Mouse (Mus musculus): ENCODE results near the gene Cand1. TPM values are rescaled to one million over a fixed set of nuclear protein-coding genes. Genes with fewer than 3 reads are reported as not detected.

Gene Cand1
- total RNA-seq, 2 experiments from 2014 or later: 144 to 158 TPM

DNA sequence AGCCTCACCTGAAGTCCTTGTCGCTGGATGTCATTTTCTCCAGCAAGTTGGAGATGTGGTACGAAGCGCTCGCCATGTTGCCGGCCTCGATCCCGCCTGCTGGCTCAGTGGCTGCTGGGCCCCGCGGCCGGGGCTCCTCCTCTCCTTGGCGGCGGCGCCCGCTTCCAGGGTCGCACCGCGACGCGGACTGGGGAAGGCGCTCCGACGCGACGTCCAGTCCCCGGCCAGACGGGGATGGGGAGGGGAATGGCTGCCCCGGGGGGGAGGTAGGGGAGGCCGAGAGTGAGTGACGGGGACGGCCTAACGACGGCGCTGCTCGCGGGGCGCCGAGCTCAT lies 254 bp downstream of the Cand1 start:
- Histone ChIP-seq H3K27ac (peak overlapping the region; percentile 99), H3K4me3 (peak overlapping the region; percentile 92)
- no peak for TF ChIP-seq CTCF (IDR thresholded peaks at IDR 0.05)
- DNase-seq (ENCODE audit: extremely low spot score in 1 of 2, low spot score in 2 of 2): no peak
- intact Hi-C loops (cut with DNase I): no loop called here

GRCm38 (mm10) chr10:119238985-119239631 lies 747 bp downstream of the Cand1 start:
- Histone ChIP-seq H3K27ac (peak overlapping the region; percentile 99), H3K4me3 (peak overlapping the region; percentile 92)
- peak; percentile 25 to 42 for DNase-seq (ENCODE audit: extremely low spot score in 1 of 2, low spot score in 2 of 2)
- intact Hi-C loops (cut with DNase I): no loop called here
- no peak for TF ChIP-seq CTCF (IDR thresholded peaks at IDR 0.05)

GRCm38 (mm10) chr10:119231526-119231925 lies 8.3 kb downstream of the Cand1 start:
- DNase-seq (ENCODE audit: extremely low spot score in 1 of 2, low spot score in 2 of 2): no peak
- no peak for TF ChIP-seq CTCF (IDR thresholded peaks at IDR 0.05)
- no peak overlapping the region for H3K27ac ChIP-seq
- intact Hi-C loops (cut with DNase I): no loop called here
- no peak overlapping the region for H3K4me3 ChIP-seq

DNA sequence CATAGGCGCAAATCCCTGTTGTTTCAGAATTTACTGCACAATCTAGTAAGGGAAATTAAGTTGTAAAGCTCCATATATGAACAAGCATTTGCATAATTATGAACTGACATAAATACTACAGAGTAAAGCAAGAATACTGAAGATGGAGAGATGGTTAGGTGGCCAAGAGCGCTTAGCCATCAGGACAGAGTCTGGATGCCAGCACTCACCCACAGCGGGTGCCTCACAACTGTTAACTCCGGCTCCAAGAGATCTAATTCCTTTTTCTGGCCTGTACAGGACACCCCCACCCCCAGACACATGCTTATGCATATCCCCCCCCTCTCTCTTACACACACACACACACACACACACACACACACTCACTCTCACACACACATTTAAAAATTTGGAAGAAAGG lies 9.2 kb downstream of the Cand1 start:
- Histone ChIP-seq H3K27ac (no peak overlapping the region), H3K4me3 (no peak overlapping the region)
- intact Hi-C loops (cut with DNase I): no loop called here
- DNase-seq (ENCODE audit: extremely low spot score in 1 of 2, low spot score in 2 of 2): no peak
- TF ChIP-seq CTCF (IDR thresholded peaks at IDR 0.05): no peak

- DNase-seq (ENCODE audit: extremely low spot score in 1 of 2, low spot score in 2 of 2): no peak
- Histone ChIP-seq H3K4me3 (no peak overlapping the region), H3K27ac (no peak overlapping the region)
- TF ChIP-seq CTCF (IDR thresholded peaks at IDR 0.05): no peak
- intact Hi-C loops (cut with DNase I): no loop called here
Observed at GRCm38 (mm10) chr10:119230074-119230669, 9.7 kb downstream of the Cand1 start.

DNA sequence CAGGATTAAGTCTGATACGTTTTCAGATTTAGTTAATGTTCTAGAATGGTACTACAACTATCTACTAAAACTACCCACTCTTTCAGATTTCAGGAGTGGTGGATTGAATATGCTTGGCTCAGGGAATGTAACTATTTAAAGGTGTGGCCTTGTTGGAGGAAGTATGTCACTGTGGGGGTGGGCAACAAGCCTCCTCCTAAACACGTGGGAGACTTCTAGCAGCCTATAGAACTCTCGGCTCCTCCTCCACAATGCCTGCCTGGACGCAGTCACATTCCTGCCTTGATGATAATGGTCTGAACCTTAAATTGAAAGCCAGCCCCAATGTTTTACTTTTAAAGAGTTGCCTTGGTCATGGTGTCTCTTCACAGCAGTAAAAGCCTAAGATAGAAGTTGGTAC lies 16.2 kb downstream of the Cand1 start:
- intact Hi-C loops (cut with DNase I): loop anchor here (10.0 kb wide), 1 partner anchor 359 kb away; no protein-coding TSS in a partner anchor
- no peak for TF ChIP-seq CTCF (IDR thresholded peaks at IDR 0.05)
- no peak for DNase-seq (ENCODE audit: extremely low spot score in 1 of 2, low spot score in 2 of 2)
- Histone ChIP-seq H3K27ac (no peak overlapping the region), H3K4me3 (no peak overlapping the region)

GRCm38 (mm10) chr10:119221631-119222030 lies 18.2 kb downstream of the Cand1 start:
- no peak for DNase-seq (ENCODE audit: extremely low spot score in 1 of 2, low spot score in 2 of 2)
- H3K27ac ChIP-seq: no peak overlapping the region
- TF ChIP-seq CTCF (IDR thresholded peaks at IDR 0.05): no peak
- no peak overlapping the region for H3K4me3 ChIP-seq
- intact Hi-C loops (cut with DNase I): loop anchor here (10.0 kb wide), 1 partner anchor 357 kb away; no protein-coding TSS in a partner anchor

DNA sequence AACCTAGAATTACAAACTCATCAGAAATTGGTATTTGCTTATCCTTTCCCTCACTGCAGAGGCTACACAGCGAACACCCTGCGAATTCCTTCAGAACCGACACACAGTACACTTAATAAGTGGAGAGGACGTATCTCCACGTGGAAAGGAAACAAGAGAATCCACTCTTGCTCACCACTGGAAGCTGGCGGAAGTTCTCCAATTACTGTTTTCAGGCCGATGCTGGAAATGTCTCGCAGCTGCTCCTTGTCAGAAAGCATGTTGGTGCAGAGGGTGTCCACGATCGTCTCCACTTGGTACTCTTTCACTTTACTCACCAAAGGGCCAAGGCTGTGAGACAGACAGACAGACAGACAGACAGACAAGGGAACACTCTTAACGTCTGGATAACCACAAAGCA lies 20.4 kb downstream of the Cand1 start:
- H3K27ac ChIP-seq: no peak overlapping the region

DNA sequence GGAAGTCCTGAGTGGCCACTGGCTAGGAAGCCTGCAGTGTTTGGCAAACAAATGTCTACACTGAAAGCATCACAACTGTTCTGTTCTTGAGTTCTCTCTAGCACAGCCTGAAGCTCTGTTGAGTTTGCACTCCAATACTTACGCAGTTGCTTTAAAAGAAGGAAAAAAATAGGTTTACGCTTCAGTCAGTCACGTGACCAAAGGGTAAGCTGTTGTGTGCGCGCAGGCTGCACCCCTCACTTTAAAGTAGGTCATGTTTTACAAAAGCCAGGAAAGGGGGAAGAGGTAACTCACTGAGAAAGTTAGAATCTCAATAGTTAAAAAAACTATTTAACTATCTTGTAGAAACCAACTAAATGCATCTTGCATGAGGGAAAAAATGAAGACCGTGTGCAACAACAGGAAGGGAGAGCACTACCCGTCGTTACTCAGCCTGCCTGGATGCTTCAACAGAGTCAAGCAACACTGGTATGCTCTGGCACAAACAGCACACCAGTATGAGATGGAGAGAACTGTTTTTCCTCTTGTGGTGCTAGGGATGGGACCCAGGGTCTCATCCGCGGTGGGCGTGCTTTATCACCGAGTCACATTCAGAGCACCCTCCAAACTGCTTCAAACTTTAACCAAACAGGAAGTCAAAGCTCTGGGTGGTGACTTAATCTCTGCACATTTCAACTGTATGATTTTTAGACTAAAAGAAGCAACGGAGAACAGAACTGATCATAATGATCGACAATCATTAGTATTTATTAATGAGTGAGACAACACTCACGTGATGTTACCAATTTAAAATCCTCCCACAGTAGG lies 21.4 kb downstream of the Cand1 start:
- no peak for TF ChIP-seq CTCF (IDR thresholded peaks at IDR 0.05)
- Histone ChIP-seq H3K4me3 (no peak overlapping the region), H3K27ac (peak overlapping the region; percentile 21; the same call in 1 of the 2 replicates)
- no peak for DNase-seq (ENCODE audit: extremely low spot score in 1 of 2, low spot score in 2 of 2)
- intact Hi-C loops (cut with DNase I): no loop called here

More for the DNA sequence above, 20.4 kb downstream of the Cand1 start:
- no peak overlapping the region for H3K4me3 ChIP-seq
- DNase-seq (ENCODE audit: extremely low spot score in 1 of 2, low spot score in 2 of 2): no peak
- intact Hi-C loops (cut with DNase I): no loop called here
- TF ChIP-seq CTCF (IDR thresholded peaks at IDR 0.05): no peak

DNA sequence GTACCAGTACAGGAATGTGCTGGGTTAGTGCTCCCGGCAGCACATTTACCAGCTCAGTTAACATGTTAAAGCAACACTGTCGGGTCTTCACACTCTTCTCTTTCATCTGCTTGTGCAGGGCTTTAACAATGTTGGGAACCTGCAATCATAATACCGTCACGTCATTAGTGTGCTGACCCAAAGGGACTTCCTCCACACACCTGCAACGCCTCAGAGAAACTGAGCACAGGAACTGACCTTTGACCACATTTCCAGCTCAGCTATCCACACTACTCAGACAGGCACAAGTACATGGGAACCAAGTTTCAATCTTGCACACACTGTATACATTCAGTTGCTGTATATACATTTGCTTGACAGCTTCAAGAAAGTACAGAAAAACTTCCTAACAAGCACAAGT lies 27.4 kb downstream of the Cand1 start:
- H3K27ac ChIP-seq: no peak overlapping the region
- no peak for DNase-seq (ENCODE audit: extremely low spot score in 1 of 2, low spot score in 2 of 2)
- H3K4me3 ChIP-seq: no peak overlapping the region
- intact Hi-C loops (cut with DNase I): no loop called here
- TF ChIP-seq CTCF (IDR thresholded peaks at IDR 0.05): no peak

DNA sequence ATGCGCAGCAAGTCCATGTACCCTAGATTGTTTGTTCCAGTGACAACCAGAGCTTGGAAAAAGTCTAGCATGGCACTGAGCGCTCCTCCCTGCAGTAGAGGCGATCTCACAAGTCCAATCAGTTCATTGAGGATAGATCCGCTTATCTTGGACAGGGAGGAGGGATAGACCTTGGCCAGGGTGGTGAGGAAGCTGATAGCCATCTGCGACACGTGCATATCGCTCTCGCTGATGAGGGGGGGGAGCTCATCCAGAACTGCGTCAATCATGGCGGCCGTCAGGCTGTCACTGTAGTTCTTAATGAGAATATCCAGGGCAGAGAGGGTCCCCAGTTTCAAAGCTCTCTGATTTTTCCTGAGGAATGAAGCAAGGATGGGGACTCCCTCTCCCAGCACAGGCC lies 28.6 kb downstream of the Cand1 start:
- H3K4me3 ChIP-seq: no peak overlapping the region
- H3K27ac ChIP-seq: no peak overlapping the region
- no peak for TF ChIP-seq CTCF (IDR thresholded peaks at IDR 0.05)
- no peak for DNase-seq (ENCODE audit: extremely low spot score in 1 of 2, low spot score in 2 of 2)
- intact Hi-C loops (cut with DNase I): no loop called here

- intact Hi-C loops (cut with DNase I): no loop called here
- no peak overlapping the region for H3K27ac ChIP-seq
- H3K4me3 ChIP-seq: no peak overlapping the region
- no peak for TF ChIP-seq CTCF (IDR thresholded peaks at IDR 0.05)
- no peak for DNase-seq (ENCODE audit: extremely low spot score in 1 of 2, low spot score in 2 of 2)
Observed at GRCm38 (mm10) chr10:119206309-119206932, 33.4 kb downstream of the Cand1 start.

Measured in left cerebral cortex, adult 2 months (tissue).